Mouse (Mus musculus) 3T3-L1 (cell line): ENCODE results near the gene Rab3il1.

ENCODE experiments used
- DNase-seq: peaks from one replicate; pipeline ENCODE4 v3.0.0-alpha.2; 2015; ENCODE audit warnings: low read depth, low spot score

Gene Rab3il1

GRCm38 (mm10) chr19:10060783-10061590 is 59.5 kb downstream of the Rab3il1 start:
- DNase-seq: no peak

- no peak for DNase-seq
Observed at GRCm38 (mm10) chr19:10061624-10062023, 60.2 kb downstream of the Rab3il1 start.

- no peak for DNase-seq
Observed at GRCm38 (mm10) chr19:10062292-10062691, 60.8 kb downstream of the Rab3il1 start.

GRCm38 (mm10) chr19:10062862-10063261 is 61.4 kb downstream of the Rab3il1 start:
- no peak for DNase-seq

- DNase-seq: no peak
Observed at GRCm38 (mm10) chr19:10064173-10065012, 62.9 kb downstream of the Rab3il1 start.

GRCm38 (mm10) chr19:10065465-10066188 is 64.2 kb downstream of the Rab3il1 start:
- no peak for DNase-seq

GRCm38 (mm10) chr19:10066189-10066500 is 64.7 kb downstream of the Rab3il1 start:
- no peak for DNase-seq

GRCm38 (mm10) chr19:10066502-10066901 is 65.0 kb downstream of the Rab3il1 start:
- DNase-seq: no peak

- DNase-seq: no peak
Observed at GRCm38 (mm10) chr19:10067701-10068100, 66.2 kb downstream of the Rab3il1 start.

GRCm38 (mm10) chr19:10070186-10070980 is 68.9 kb downstream of the Rab3il1 start:
- DNase-seq: no peak

- DNase-seq: no peak
Observed at GRCm38 (mm10) chr19:10071166-10071565, 69.7 kb downstream of the Rab3il1 start.

- no peak for DNase-seq
Observed at GRCm38 (mm10) chr19:10071892-10072291, 70.4 kb downstream of the Rab3il1 start.

GRCm38 (mm10) chr19:10073145-10073544 is 71.7 kb downstream of the Rab3il1 start:
- no peak for DNase-seq

- no peak for DNase-seq
Observed at GRCm38 (mm10) chr19:10078392-10078791, 76.9 kb downstream of the Rab3il1 start.

- DNase-seq: no peak
Observed at GRCm38 (mm10) chr19:10080384-10080783, 78.9 kb downstream of the Rab3il1 start.

- DNase-seq: no peak
Observed at GRCm38 (mm10) chr19:10082105-10082504, 80.6 kb downstream of the Rab3il1 start.

GRCm38 (mm10) chr19:10085454-10085853 is 84.0 kb downstream of the Rab3il1 start:
- DNase-seq: no peak

- DNase-seq: no peak
Observed at GRCm38 (mm10) chr19:10086976-10087375, 85.5 kb downstream of the Rab3il1 start.
